Mouse (Mus musculus) gastrocnemius, adult 18-20 months (tissue): Measurements from ENCODE around the gene Hist1h3g. TPM values are rescaled to one million over a fixed set of nuclear protein-coding genes. Genes with fewer than 3 reads are reported as not detected.

Experiments used
- DNase-seq: peaks from one replicate; pipeline ENCODE4 v3.0.0; 2021; ENCODE audit warnings: low spot score
- long read RNA-seq, 2 experiments: library from polyadenylated mRNA; stranded (forward); transcript quantifications; one replicate each; pipeline ENCODE4 v2.0.0; 2021
- total RNA-seq, 2 experiments: library from RNA; stranded (reverse); gene quantifications; 2 replicates each; pipeline ENCODE4 v1.2.3; 2021

The Hist1h3g gene
- total RNA-seq: under 1 TPM; 0.55 to 0.57 TPM
- long read RNA-seq, experiment 1: 0 reads
- long read RNA-seq, experiment 2: 0 reads

DNA sequence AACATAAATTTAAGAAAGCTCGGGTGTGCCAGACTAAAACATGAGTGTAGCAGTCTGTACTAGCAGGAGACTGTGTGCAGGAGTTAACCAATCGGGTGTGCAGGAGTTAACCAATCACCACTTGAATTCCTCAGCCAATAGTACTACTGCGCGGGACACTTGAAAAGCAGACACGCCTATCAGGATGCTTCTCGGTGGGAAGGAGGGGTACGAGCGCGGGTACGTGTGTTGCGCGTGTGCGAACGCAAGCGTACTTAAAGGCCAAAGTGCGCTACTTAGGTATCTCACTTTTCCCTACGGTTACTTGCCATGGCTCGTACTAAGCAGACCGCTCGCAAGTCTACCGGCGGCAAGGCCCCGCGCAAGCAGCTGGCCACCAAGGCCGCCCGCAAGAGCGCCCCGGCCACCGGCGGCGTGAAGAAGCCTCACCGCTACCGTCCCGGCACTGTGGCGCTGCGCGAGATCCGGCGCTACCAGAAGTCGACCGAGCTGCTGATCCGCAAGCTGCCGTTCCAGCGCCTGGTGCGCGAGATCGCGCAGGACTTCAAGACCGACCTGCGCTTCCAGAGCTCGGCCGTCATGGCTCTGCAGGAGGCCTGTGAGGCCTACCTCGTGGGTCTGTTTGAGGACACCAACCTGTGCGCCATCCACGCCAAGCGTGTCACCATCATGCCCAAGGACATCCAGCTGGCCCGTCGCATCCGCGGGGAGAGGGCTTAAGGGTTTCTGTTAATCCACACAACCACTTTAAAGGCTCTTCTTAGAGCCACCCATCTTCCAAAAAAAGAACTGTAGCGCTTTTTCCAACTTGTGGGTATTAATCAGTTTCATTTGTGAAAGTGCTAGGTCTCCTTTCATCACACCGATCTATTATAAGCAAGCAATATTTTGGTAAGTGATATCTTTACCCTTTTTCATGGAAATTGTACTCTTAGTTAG is at the start of gene Hist1h3g:
Gene Hist1h3g, plus strand, starts transcription at position 286 of the 939 bp plus-strand sequence.
- DNase-seq: peak; percentile 79

GRCm38 (mm10) chr13:23488400-23489322 is 46.6 kb upstream of the Hist1h3g start, which contains the start of gene Btn2a2:
TSS of gene Btn2a2 (minus strand) at chr13:23488857.
- peak; percentile 41 for DNase-seq

- no peak for DNase-seq
Observed at GRCm38 (mm10) chr13:23490863-23491262, 44.4 kb upstream of the Hist1h3g start.

DNA sequence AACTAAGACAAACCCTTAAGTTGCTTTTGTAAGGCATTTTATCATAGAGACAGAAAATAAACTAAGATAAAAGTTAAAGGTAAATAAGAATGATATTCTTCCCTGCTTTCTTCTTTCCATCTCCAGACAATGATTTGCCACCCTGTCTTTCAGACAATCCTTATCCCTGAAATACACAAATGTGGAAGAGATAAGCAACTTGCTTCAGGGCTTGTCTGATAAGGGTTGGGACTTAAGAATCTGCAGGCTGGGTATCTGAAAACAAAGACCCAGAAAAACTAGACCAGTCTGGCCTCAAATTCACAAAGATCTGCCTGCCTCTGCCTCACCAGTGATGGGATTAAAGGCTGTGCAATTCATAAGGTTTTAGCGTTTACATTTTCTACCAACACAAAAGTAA is 44.0 kb upstream of the Hist1h3g start:
- no peak for DNase-seq

- no peak for DNase-seq
Observed at GRCm38 (mm10) chr13:23491990-23492389, 43.2 kb upstream of the Hist1h3g start.

GRCm38 (mm10) chr13:23495526-23495925 is 39.7 kb upstream of the Hist1h3g start:
- no peak for DNase-seq

- DNase-seq: no peak
Observed at GRCm38 (mm10) chr13:23497656-23498321, 37.4 kb upstream of the Hist1h3g start.

- no peak for DNase-seq
Observed at GRCm38 (mm10) chr13:23498653-23499052, 36.6 kb upstream of the Hist1h3g start.

GRCm38 (mm10) chr13:23499943-23500342 is 35.3 kb upstream of the Hist1h3g start:
- no peak for DNase-seq

GRCm38 (mm10) chr13:23500424-23501200 is 34.6 kb upstream of the Hist1h3g start:
- DNase-seq: peak; percentile 20

GRCm38 (mm10) chr13:23501511-23501910 is 33.7 kb upstream of the Hist1h3g start:
- no peak for DNase-seq

DNA sequence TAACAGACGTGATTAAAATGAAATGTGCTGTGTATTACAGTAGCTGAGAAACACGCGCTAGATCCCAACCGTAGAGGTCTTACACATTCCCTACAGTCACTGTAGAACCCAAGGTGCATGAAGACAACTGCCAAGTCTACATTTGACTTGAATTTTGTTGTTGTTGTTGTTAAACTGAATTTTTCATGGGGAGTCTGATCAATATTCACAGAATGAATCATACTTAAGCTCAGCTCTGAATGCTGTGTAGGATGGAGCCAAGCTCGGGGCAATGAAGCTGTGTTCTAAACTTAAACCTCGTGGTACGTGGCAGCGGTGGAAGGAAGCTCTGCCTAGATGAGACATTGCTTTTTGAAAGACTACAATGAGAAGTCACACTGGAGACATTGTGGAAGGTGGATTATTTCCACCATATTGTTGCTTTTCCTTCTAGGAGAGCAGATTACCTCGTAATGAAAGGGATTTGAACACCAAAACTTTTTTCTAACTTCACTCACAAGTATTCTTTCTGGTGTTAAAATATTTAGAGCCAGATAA is 33.1 kb upstream of the Hist1h3g start:
- DNase-seq: no peak

GRCm38 (mm10) chr13:23502916-23503315 is 32.3 kb upstream of the Hist1h3g start:
- DNase-seq: no peak

DNA sequence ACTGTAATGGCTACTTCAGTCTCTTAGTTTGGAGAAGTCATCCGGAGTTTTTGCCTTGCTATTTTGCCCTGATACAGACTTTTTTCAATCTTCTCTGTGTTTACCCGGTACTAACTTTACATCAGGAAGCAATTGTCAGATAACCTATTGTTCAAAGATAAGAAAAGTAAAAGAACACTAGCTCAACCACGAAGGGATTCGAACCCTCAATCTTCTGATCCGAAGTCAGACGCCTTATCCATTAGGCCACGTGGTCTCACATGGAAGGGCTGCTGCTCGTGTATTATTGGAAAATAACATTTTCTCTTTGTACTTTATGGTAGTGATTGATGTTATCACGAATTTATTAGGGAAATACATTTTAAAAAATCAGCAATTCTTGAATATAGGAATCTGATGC is 31.4 kb upstream of the Hist1h3g start:
- DNase-seq: peak; percentile 40

GRCm38 (mm10) chr13:23505662-23506345 is 29.4 kb upstream of the Hist1h3g start:
- DNase-seq: no peak

GRCm38 (mm10) chr13:23506351-23506750 is 28.9 kb upstream of the Hist1h3g start:
- no peak for DNase-seq

GRCm38 (mm10) chr13:23506819-23507515 is 28.3 kb upstream of the Hist1h3g start:
- no peak for DNase-seq

DNA sequence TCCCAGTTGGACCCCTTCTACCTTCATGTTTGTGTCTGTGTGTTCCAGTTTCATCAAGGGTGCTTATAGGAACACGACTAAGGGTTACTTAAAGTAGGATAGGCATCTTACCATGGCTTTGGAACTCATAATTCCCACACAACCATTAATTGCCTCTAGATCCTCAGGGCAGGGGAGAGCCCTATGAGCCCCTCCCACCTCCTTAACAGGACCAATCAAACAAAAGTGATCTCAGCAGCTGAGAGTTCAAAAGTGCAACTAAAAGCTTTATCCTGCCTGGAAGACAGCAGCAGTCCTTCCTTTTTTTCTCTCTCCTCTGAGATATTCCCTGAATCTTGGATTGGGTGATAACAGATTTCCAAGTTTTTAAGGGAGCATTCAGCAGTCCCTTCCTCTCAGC is 25.1 kb upstream of the Hist1h3g start:
- no peak for DNase-seq

- DNase-seq: no peak
Observed at GRCm38 (mm10) chr13:23513517-23513916, 21.7 kb upstream of the Hist1h3g start.
